Mouse (Mus musculus) bone marrow macrophage, adult 2 months (primary cell): Measurements from ENCODE around the gene Smpdl3b. TPM values are rescaled to one million over a fixed set of nuclear protein-coding genes. Genes with fewer than 3 reads are reported as not detected.

Experiments
- H3K27ac ChIP-seq: 2 replicates; pipeline ENCODE4 v1.5.1; 2012; ENCODE audit warnings: low read depth, low read length; ENCODE audit not compliant: insufficient read depth
- H3K4me1 ChIP-seq: 2 replicates; pipeline ENCODE4 v1.6.1; 2012; ENCODE audit warnings: low read length; ENCODE audit not compliant: control insufficient read depth, insufficient read depth
- H3K4me3 ChIP-seq: 2 replicates; pipeline ENCODE4 v1.5.1; 2012; ENCODE audit warnings: mild to moderate bottlenecking, low read length, moderate library complexity; ENCODE audit not compliant: insufficient read depth
- CTCF ChIP-seq: IDR thresholded peaks from 2 replicates; pipeline ENCODE4 v1.5.1; 2012; ENCODE audit warnings: low read depth, mild to moderate bottlenecking, low read length, moderate library complexity
- POLR2A ChIP-seq: IDR thresholded peaks from 2 replicates; pipeline ENCODE4 v1.6.1; 2012; ENCODE audit warnings: mild to moderate bottlenecking, low read depth, low read length, borderline replicate concordance
- polyA plus RNA-seq: library from polyadenylated mRNA; stranded (reverse); fragments of >200 nt; gene quantifications from 2 replicates; pipeline ENCODE4 v1.2.4, GENCODE M21; 2012; ENCODE audit not compliant: missing spikeins, insufficient read depth, insufficient read length

Smpdl3b gene
- polyA plus RNA-seq, 1 experiment = 8.8 TPM

GRCm38 (mm10) chr4:132702076-132702475 is 55.0 kb downstream of the Smpdl3b start:
- no peak for TF ChIP-seq CTCF
- TF ChIP-seq POLR2A = no peak
- H3K4me3 ChIP-seq = no peak overlapping the region
- no peak overlapping the region for H3K27ac ChIP-seq
- H3K4me1 ChIP-seq = no peaks in the 10 kb centered on the region

DNA sequence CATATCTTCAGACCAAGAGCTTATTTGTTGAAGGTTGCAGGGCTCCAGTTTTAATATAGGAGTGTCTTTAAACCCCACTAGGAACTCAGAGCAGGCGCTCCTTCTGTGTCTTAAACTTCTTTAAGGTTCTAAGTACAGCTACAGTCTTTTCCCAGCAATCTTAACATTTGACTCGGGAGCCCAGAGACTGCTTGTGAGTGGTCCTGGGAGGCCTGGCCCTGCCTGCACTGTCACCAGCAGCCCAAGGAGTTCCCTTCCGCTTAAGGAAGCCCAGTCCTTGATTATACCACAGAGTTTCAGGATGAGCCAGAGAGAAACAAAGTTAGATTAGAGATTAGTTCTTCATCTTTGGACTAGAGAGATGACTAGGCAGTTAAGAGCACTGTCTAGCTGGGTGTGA is 63.7 kb downstream of the Smpdl3b start:
- TF ChIP-seq POLR2A (no peak), CTCF (no peak)

GRCm38 (mm10) chr4:132689634-132690033 is 67.4 kb downstream of the Smpdl3b start:
- Histone ChIP-seq H3K27ac (no peak overlapping the region), H3K4me1 (peaks cover 9% of the 10 kb centered on the region; the same call in 1 of the 2 replicates), H3K4me3 (no peak overlapping the region)
- no peak for TF ChIP-seq CTCF
- no peak for TF ChIP-seq POLR2A

More for the DNA sequence above, 63.7 kb downstream of the Smpdl3b start:
- Histone ChIP-seq H3K4me3 (no peak overlapping the region), H3K4me1 (peaks cover 3% of the 10 kb centered on the region; the same call in 1 of the 2 replicates), H3K27ac (no peak overlapping the region)

Other genes starting within 250 kb of the Smpdl3b start
- 12.8 and 13.8 TPM in 2 replicates for gene Sesn2, start 246.8 kb downstream of the Smpdl3b start, polyA plus RNA-seq
- 539 and 589 TPM in 2 replicates for gene Atpif1, start 223.6 kb downstream of the Smpdl3b start, polyA plus RNA-seq
- gene Dnajc8, start 221.7 kb downstream of the Smpdl3b start, polyA plus RNA-seq = 140 and 155 TPM in 2 replicates
- gene Ptafr, start 193.2 kb downstream of the Smpdl3b start, polyA plus RNA-seq = 81.4 and 91.0 TPM in 2 replicates
- gene Eya3, start 118.3 kb downstream of the Smpdl3b start, polyA plus RNA-seq = 37.9 and 42.5 TPM in 2 replicates
- gene Xkr8, start 24.7 kb downstream of the Smpdl3b start, polyA plus RNA-seq = 2.4 and 2.7 TPM in 2 replicates
- 18.4 and 21.8 TPM in 2 replicates for gene Rpa2, start 11.1 kb upstream of the Smpdl3b start, polyA plus RNA-seq
- 132 and 141 TPM in 2 replicates for gene Themis2, start 39.1 kb upstream of the Smpdl3b start, polyA plus RNA-seq
- 24.3 and 28.5 TPM in 2 replicates for gene Ppp1r8, start 85.9 kb upstream of the Smpdl3b start, polyA plus RNA-seq
- gene Stx12, start 127.3 kb upstream of the Smpdl3b start, polyA plus RNA-seq = 78.3 and 87.6 TPM in 2 replicates
- 36.3 and 37.6 TPM in 2 replicates for gene Fam76a, start 165.3 kb upstream of the Smpdl3b start, polyA plus RNA-seq
- 24.3 and 26.0 TPM in 2 replicates for gene Fgr, start 216.8 kb upstream of the Smpdl3b start, polyA plus RNA-seq